Mouse (Mus musculus): ENCODE results near the gene Ccdc171.

GRCm38 (mm10) chr4:83526270-83526987 is 1.1 kb downstream of the Ccdc171 start:
- TF ChIP-seq CTCF (IDR thresholded peaks at IDR 0.05; ENCODE audit: borderline replicate concordance, extremely low read depth, insufficient read depth, insufficient read length) (no peak), POLR2A (IDR thresholded peaks at IDR 0.05; ENCODE audit: borderline replicate concordance, extremely low read depth, insufficient read depth, insufficient read length, poor library complexity, severe bottlenecking) (no peak)

Data from brain, embryonic 14.5 days (tissue).